Mouse (Mus musculus): ENCODE results near the gene 3110040N11Rik. TPM values are rescaled to one million over a fixed set of nuclear protein-coding genes. Genes with fewer than 3 reads are reported as not detected.
A peak's percentile ranks its signal among the peaks of the same experiment; 100 is the strongest.

The 3110040N11Rik gene
- polyA plus RNA-seq, 1 experiment from 2014 or later: 48.8 TPM

DNA sequence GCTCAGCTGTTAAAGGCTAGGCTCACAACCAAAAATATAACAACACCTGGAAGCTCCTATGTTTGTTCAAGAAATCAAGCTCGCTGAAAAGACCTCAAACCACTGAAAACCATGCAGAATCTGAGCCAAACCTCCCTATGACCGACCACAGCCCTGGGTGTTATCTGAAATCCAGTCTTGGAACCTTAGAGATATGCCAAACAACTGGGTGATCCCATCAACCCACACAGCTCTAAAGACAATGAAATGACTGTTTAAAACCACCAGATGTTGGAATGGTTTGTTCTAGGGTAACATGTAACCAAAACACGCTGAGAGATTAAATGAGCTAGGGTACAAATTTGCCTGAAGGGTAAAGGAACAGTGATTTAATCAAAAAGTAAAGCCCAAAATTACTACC is 35.6 kb upstream of the 3110040N11Rik start:
- Histone ChIP-seq H3K9ac (replicated peaks; ENCODE audit: low read length) (no peak overlapping the region), H3K4me2 (ENCODE audit: low read length) (peak overlapping the region; percentile 26; the same call in 1 of the 2 replicates), H3K27ac (replicated peaks; ENCODE audit: low read depth, low read length) (no peak overlapping the region), H3K9me3 (ENCODE audit: control insufficient read depth, low read length) (no peaks in the 10 kb centered on the region), H3K4me3 (replicated peaks; ENCODE audit: low read depth, low read length) (no peak overlapping the region), H3K27me3 (ENCODE audit: control insufficient read depth, insufficient read depth, low read length) (no peaks in the 10 kb centered on the region), H3K4me1 (ENCODE audit: control insufficient read depth, insufficient read depth, low read length) (peaks cover 34% of the 10 kb centered on the region), H3K36me3 (ENCODE audit: control insufficient read depth, insufficient read depth, low read length) (no peaks in the 10 kb centered on the region)
- ATAC-seq (ENCODE audit: low FRiP score, low TSS enrichment): no peak
- WGBS: 83% methylated on average over 3 of the region's 3 CpGs
- DNase-seq: no peak

DNA sequence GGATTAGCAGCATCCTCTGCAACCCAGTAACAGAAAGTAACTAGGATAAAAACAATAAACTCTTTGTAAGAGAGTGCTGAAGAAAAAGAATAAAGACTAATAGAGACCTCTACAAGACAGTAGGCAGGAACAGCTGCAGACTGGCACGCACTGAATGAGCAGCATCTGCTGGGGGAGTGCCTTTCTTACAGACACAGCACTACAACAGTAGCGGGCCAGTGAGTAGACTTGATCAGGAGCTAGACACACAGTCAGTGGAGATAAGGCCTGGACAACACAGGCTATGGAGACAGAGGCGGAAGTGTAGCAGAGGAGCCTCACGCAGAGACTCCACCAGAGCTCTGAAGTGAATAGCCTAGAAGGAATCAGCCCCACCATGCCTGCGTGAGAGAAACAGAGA is 16.8 kb upstream of the 3110040N11Rik start:
- Histone ChIP-seq H3K27ac (replicated peaks; ENCODE audit: low read depth, low read length) (no peak overlapping the region), H3K4me2 (ENCODE audit: low read length) (no peak overlapping the region), H3K27me3 (ENCODE audit: control insufficient read depth, insufficient read depth, low read length) (no peaks in the 10 kb centered on the region), H3K4me1 (ENCODE audit: control insufficient read depth, insufficient read depth, low read length) (peaks cover 4% of the 10 kb centered on the region; the same call in 1 of the 2 replicates), H3K36me3 (ENCODE audit: control insufficient read depth, insufficient read depth, low read length) (peaks cover 9% of the 10 kb centered on the region; the same call in 1 of the 2 replicates), H3K9me3 (ENCODE audit: control insufficient read depth, low read length) (no peaks in the 10 kb centered on the region), H3K9ac (replicated peaks; ENCODE audit: low read length) (no peak overlapping the region), H3K4me3 (replicated peaks; ENCODE audit: low read depth, low read length) (no peak overlapping the region)
- DNase-seq (peak; percentile 31), ATAC-seq (ENCODE audit: low FRiP score, low TSS enrichment) (no peak)
- WGBS: 61% methylated on average over 5 of the region's 5 CpGs

DNA sequence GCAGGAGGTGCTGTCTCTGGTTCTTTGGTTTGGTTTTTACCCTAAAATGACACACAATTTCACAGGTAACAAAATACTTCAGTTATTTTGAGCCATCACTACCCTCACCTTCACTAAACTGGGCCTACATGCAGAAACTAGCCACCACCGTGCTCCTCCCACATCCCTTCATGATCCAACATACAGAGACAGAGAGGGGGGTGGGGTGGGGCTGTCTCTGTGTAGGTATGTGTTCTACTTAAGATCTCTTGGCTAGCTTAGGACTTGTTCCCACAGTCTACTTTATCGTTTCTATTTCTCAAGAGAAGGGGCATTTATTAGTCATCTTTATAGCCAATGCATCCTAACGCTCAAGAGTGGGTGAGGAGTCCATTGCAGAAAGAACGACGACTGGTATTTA is 742 bp downstream of the 3110040N11Rik start:
- Histone ChIP-seq H3K4me3 (replicated peaks; ENCODE audit: low read depth, low read length) (peak overlapping the region; percentile 54), H3K9ac (replicated peaks; ENCODE audit: low read length) (peak overlapping the region; percentile 79), H3K36me3 (ENCODE audit: control insufficient read depth, insufficient read depth, low read length) (peaks cover 21% of the 10 kb centered on the region), H3K4me1 (ENCODE audit: control insufficient read depth, insufficient read depth, low read length) (peaks cover 9% of the 10 kb centered on the region), H3K4me2 (ENCODE audit: low read length) (peak overlapping the region; percentile 78), H3K27ac (replicated peaks; ENCODE audit: low read depth, low read length) (peak overlapping the region; percentile 99), H3K27me3 (ENCODE audit: control insufficient read depth, insufficient read depth, low read length) (no peaks in the 10 kb centered on the region), H3K9me3 (ENCODE audit: control insufficient read depth, low read length) (no peaks in the 10 kb centered on the region)
- WGBS: 2% methylated on average over 5 of the region's 5 CpGs
- ATAC-seq (ENCODE audit: low FRiP score, low TSS enrichment): peak; percentile 49; the same call in 1 of the 2 replicates
- DNase-seq: peak; percentile 58

DNA sequence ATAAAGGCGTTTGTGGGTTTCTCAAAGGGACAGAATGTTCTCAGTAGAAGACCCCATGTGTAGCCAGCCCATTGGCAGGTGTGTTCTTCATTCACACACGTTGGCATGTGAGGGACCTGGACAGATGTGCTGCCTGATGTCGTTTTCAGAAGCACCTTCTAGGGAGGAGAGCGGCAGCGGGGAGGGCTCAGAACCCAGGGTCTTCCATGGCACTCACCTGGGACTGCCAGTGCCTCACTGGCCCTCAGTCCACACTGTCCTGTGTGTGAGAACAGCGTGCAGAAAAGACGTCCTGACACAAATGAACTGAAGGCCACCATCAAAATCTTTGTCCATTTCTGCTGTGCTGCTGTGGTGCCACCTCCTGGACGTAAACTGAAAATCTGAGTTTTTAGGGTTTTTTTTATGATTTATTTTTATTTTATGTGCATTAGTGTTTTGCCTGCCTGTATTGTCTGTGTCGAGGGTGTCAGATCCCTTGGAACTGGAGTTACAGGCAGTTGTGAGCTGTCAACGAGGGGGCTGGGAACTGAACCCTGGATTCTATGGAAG is 11.5 kb downstream of the 3110040N11Rik start:
- Histone ChIP-seq H3K4me2 (ENCODE audit: low read length) (no peak overlapping the region), H3K4me3 (replicated peaks; ENCODE audit: low read depth, low read length) (no peak overlapping the region), H3K27me3 (ENCODE audit: control insufficient read depth, insufficient read depth, low read length) (no peaks in the 10 kb centered on the region), H3K4me1 (ENCODE audit: control insufficient read depth, insufficient read depth, low read length) (no peaks in the 10 kb centered on the region), H3K9ac (replicated peaks; ENCODE audit: low read length) (no peak overlapping the region), H3K9me3 (ENCODE audit: control insufficient read depth, low read length) (no peaks in the 10 kb centered on the region), H3K27ac (replicated peaks; ENCODE audit: low read depth, low read length) (0 out of 2 replicates have a peak overlapping the region, but pooled peaks have one; percentile 10), H3K36me3 (ENCODE audit: control insufficient read depth, insufficient read depth, low read length) (peaks cover 22% of the 10 kb centered on the region)
- no peak for ATAC-seq (ENCODE audit: low FRiP score, low TSS enrichment)
- 80% methylated on average over 10 of the region's 10 CpGs for WGBS
- peak; percentile 58 for DNase-seq

DNA sequence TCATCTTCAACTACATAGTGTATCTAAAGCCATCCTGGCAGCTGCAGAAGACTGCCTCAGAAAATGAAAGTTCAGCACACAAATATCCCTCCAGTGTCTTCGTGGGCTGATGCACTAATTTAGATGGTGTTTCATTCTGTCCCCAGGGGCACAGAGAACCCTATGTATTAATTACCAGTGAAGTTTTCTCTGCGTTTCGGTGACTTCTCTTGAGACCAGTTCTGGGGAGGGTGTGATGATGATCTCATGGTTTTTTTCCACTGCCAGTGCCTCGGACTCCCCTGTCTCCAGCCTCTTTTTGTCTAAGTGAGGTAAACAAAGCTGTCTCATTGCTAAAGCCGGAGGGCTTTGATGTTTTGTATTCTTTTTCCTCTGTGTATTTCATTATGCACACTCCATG is 14.0 kb downstream of the 3110040N11Rik start:
- WGBS: 72% methylated on average over 5 of the region's 5 CpGs
- no peak overlapping the region for H3K4me3 ChIP-seq (replicated peaks; ENCODE audit: low read depth, low read length)
- peaks cover 6% of the 10 kb centered on the region for H3K36me3 ChIP-seq (ENCODE audit: control insufficient read depth, insufficient read depth, low read length)
- H3K27ac ChIP-seq (replicated peaks; ENCODE audit: low read depth, low read length): no peak overlapping the region
- no peak overlapping the region for H3K4me2 ChIP-seq (ENCODE audit: low read length)
- DNase-seq (no peak), ATAC-seq (ENCODE audit: low FRiP score, low TSS enrichment) (no peak)
- no peaks in the 10 kb centered on the region for H3K4me1 ChIP-seq (ENCODE audit: control insufficient read depth, insufficient read depth, low read length)
- no peaks in the 10 kb centered on the region for H3K9me3 ChIP-seq (ENCODE audit: control insufficient read depth, low read length)
- no peaks in the 10 kb centered on the region for H3K27me3 ChIP-seq (ENCODE audit: control insufficient read depth, insufficient read depth, low read length)
- H3K9ac ChIP-seq (replicated peaks; ENCODE audit: low read length): no peak overlapping the region

DNA sequence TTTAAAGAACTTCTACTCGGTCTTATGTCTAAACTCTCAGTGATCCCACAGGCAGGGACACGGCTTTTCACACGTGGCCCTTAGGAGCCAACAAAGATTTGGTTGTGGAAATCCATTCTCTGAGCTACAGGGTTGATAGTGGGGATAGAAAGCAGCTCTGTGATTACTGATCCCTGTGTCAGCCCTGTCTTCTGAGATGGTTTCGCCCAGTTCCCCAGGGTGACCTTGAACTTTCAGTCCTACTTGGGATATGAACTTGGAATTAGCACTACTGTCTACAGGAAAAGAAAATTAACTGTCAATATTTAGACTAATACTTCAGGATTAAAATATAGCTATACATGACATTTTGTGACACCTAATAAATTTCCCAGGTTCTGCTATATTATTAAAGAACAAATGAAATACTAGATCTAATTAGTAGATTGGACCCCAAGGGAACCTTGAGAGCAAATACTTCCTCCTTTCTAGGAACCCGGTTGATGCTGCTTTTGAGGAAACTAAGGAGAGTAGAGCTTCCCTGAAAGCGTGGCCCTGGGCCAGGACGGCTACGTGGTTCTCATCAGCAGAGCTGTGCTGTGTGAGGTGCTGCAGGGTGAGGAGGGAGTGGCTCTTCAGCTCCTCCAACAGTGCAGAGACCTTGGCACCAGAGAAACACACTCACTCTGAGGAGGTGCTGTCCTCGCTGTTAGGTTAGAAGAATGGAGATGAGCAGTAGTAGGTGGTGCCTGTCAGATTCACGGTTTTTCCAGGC is 16.3 kb downstream of the 3110040N11Rik start:
- Histone ChIP-seq H3K27ac (replicated peaks; ENCODE audit: low read depth, low read length) (no peak overlapping the region), H3K9ac (replicated peaks; ENCODE audit: low read length) (no peak overlapping the region), H3K4me1 (ENCODE audit: control insufficient read depth, insufficient read depth, low read length) (no peaks in the 10 kb centered on the region), H3K4me2 (ENCODE audit: low read length) (no peak overlapping the region), H3K27me3 (ENCODE audit: control insufficient read depth, insufficient read depth, low read length) (no peaks in the 10 kb centered on the region), H3K4me3 (replicated peaks; ENCODE audit: low read depth, low read length) (no peak overlapping the region), H3K9me3 (ENCODE audit: control insufficient read depth, low read length) (no peaks in the 10 kb centered on the region), H3K36me3 (ENCODE audit: control insufficient read depth, insufficient read depth, low read length) (no peaks in the 10 kb centered on the region)
- ATAC-seq (ENCODE audit: low FRiP score, low TSS enrichment): no peak
- WGBS: 81% methylated on average over 10 of the region's 10 CpGs
- no peak for DNase-seq

DNA sequence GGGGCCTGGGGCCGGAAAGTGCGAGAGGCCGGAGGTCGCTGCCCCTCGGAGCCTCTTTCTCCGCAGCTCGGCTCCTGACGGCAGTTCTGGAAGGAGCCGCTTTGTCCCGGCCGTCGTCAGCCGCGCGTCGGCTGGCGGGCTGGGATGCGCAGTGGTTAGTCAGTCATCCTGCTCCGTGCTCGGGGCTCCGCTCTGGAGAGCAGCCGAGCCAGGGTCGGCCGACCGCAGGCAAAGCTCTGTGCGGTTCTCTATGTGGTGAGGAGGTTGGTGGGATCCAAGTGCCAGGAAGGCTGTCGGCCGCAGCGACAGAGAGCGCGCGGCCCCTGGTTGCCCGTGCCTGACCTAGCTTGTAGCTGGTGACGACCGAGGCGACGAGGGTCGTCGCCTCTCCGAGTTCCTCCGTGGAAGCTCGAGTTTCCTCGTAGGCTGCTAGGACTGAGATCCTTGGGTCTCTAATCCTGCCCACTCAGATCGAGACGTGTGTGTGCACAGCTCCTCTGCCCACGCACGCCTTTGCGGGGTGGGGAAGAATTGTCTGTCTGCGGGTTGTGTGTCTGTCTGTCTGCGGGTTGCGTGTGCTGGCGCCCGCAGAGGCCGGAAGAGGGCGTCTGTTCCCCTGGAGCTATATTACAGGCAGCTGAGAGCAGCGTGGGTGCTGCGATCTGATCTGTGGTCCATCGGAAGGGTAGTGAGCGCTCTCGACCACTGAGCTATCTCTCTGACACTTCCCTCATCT is 26.0 kb downstream of the 3110040N11Rik start:
- Histone ChIP-seq H3K4me1 (ENCODE audit: control insufficient read depth, insufficient read depth, low read length) (peaks cover 13% of the 10 kb centered on the region), H3K4me3 (replicated peaks; ENCODE audit: low read depth, low read length) (peak overlapping the region; percentile 97), H3K27me3 (ENCODE audit: control insufficient read depth, insufficient read depth, low read length) (no peaks in the 10 kb centered on the region), H3K27ac (replicated peaks; ENCODE audit: low read depth, low read length) (peak overlapping the region; percentile 88), H3K4me2 (ENCODE audit: low read length) (peak overlapping the region; percentile 92), H3K9me3 (ENCODE audit: control insufficient read depth, low read length) (no peaks in the 10 kb centered on the region), H3K36me3 (ENCODE audit: control insufficient read depth, insufficient read depth, low read length) (no peaks in the 10 kb centered on the region), H3K9ac (replicated peaks; ENCODE audit: low read length) (peak overlapping the region; percentile 90)
- ATAC-seq (ENCODE audit: low FRiP score, low TSS enrichment): peak; percentile 79
- WGBS: 2% methylated on average over 60 of the region's 60 CpGs
- peak; percentile 48 for DNase-seq

DNA sequence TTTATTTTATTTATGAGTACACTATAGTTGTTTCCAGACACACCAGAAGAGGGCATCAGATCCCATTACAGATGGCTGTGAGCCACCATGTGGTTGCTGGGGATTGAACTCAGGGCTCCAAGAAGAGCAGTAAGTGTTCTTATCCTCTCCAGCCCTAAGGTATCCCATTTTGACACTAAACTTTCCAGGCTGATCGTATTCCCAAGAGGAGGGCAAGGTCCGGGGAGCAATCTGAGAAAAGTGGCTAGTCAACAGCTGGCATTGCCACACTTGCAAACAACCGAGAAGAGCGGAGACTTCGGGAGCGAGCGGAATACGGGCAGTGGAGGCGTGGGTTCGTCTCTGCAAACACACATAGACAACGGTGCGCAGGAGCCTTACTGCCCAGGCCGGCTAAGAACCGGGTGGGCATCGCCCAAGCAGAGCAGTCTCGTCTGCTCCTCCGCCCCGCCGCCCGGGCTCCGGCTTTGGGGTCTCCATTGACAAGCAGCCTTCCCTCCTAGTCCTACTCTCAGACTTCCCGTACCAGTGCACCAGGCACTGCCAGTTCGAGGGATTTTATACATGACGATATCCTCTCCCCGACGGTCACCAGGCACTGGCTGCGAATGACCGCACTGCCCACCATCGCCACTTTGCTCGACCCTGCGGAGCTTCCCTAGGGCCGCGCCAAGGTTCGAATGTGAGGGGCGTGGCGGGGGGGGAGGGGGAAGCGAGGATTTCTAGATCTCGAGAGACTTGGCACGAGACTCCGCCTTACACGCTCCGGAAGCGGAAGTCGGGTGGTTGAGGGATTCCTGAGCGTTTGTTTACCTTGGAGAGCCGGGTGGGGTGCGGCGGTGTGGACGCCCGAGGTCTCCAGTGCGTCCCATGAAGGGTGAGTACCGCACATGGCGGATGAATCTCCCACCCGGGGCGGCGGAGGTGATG is 26.8 kb downstream of the 3110040N11Rik start, which contains the start of gene Ramac:
TSS of gene Ramac (plus strand) at position 746 of the 930 bp plus-strand sequence.
- Histone ChIP-seq H3K4me3 (replicated peaks; ENCODE audit: low read depth, low read length) (peak within 1 kb of the TSS; percentile 97), H3K9ac (replicated peaks; ENCODE audit: low read length) (peak within 1 kb of the TSS; percentile 90), H3K27me3 (ENCODE audit: control insufficient read depth, insufficient read depth, low read length) (no peaks in the 10 kb centered on the region), H3K4me2 (ENCODE audit: low read length) (peak within 1 kb of the TSS; percentile 92), H3K27ac (replicated peaks; ENCODE audit: low read depth, low read length) (peak within 1 kb of the TSS; percentile 88), H3K36me3 (ENCODE audit: control insufficient read depth, insufficient read depth, low read length) (no peaks in the 10 kb centered on the region), H3K9me3 (ENCODE audit: control insufficient read depth, low read length) (no peaks in the 10 kb centered on the region), H3K4me1 (ENCODE audit: control insufficient read depth, insufficient read depth, low read length) (peaks cover 13% of the 10 kb centered on the region)
- DNase-seq (peak; percentile 97), ATAC-seq (ENCODE audit: low FRiP score, low TSS enrichment) (peak; percentile 97)
- WGBS: under 1% methylated on average over 56 of the region's 56 CpGs

Measured in midbrain, embryonic 14.5 days (tissue).